Mouse (Mus musculus) natural killer cell, adult 2 months (primary cell): ENCODE measurements around the gene Ptges.

Experiments
- DNase-seq, 2 experiments: peaks; one replicate each; pipeline ENCODE4 v3.0.0; 2022; ENCODE audit warnings: low spot score in 2 of 2

Ptges gene

DNA sequence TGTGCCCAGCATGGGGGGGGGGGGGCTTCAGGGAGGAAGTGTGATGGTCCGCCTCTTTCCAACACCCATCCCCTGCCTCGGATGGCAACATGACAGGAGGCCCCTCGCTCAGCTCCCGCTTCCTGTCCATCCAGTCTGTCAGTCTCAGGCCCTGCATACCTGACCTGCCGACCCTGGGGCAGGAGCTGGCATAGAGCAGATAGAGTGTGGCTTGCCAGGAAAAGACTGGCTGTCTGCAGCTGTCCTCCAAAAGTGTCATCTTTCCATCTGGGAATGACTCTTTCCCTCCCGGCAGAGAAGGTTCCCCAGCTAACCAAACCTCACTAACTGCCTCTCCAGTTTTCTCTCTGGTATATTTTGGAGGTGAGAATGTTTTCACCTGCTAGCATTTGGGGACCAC, 79.1 kb downstream of the Ptges start:
- DNase-seq: no peak

DNA sequence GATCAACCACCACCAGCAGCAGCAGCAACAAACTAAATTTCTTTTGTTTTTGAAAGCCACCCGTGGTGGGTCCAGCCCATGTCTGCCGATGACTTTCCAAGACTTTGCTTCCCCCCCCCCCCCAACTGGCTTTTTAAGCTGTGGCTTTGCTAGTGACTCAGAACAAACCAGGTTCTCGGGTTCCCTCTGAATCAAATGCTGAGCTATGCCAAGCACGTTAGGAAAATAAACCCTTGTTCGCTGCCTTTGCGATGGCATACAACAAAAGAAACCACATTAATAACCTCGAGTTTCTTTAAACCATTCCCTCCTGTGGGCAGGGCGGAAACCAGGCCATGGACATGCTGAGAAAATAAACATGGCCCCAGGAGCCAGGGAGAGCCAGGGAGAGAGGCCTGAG, 81.5 kb downstream of the Ptges start:
- DNase-seq: no peak

DNA sequence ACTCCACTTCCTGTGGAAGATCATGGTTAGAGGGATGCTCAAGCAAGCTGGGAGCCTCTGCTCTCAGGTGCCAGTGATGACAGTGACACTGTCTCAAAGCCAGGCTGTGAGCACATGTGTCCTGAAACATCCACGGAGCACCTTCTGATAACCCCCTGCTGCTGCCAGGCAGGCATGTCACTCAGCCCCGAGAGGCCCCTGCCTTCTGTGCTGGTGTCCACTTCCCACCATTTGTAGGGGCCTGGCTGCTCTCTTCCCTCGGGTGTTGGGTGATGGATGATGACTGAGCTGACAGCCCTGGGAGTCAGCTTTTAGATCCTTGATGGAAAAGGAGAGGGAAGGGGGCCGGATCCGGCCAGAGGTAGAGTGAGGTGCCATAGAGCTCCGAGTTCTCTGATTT, 82.9 kb downstream of the Ptges start:
- no peak for DNase-seq

DNA sequence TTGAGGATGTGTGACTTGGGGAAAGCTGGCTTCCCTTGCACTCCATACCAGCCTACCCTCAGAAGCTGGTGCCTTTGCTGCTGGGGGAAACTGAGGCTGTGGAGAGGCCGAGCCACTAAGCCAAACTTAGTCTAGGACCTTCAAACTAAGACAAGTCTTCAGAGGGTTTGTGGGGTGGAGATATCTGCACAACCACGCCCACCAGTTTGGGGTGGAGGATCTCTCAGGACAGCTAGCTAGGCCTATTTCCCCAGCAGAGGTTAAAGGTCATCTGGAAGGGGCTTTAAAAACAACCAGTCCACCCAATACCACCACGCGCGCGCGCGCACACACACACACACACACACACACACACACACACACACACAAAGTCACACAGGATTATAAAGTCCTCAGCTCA, 83.4 kb downstream of the Ptges start:
- no peak for DNase-seq

DNA sequence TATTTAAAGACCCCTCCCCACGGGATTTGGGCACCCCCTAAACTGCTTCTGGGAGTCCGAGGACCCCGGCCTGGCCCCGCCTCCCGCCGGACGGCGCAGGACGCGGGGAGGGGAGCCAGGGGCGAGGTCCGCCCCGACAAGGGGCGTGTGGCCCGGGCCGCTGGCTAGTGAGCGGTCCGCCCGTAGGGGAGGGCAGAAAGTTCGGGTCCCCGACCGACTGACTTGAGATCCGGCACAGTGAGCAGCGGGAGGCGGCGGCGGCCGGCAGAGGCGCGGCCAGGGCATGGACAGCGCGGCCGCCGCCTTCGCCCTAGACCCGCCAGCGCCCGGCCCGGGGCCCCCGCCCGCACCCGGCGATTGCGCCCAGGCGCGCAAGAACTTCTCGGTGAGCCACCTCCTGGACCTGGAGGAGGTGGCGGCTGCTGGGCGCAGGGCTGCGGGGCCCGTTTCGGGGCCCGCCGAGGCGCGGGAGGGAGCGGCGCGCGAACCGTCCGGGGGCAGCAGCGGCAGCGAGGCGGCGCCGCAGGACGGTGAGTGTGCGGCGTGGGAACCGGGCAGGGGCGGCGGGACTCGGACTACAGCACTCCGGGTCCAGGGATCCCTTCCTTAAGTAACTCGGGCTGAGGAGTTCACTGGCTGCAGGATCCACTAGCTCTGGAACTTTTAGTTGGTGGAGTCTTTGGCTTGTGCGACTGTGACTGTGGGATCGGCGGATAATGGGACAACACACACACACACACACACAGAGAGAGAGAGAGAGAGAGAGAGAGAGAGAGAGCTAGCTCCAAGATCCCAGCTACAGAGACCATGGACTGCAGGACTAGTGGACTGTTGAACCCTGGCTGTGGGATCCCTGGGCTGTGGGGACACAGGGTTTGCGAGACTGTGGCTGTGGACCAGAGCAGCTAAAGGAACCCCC, 84.3 kb downstream of the Ptges start:
- no peak for DNase-seq

DNA sequence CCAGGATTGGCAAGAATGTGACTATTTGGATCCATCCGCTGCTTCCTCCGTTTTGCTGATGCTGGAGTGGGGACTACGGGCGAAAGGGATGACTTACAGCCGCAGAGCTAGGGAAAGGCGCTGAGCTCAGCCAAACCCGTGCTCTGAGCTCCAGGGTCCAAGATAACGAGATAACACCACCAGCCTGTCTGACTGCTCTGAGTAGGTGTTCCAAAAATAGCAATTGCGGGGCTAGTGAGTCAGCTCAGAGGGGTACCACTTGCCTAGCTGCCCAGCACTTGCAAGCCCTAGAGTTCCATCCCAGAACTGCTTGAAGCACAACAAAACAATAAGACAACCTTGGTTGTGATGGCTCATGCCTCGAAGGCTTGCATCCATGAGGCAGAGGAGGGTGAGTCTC, 87.0 kb downstream of the Ptges start:
- no peak for DNase-seq
